Mouse (Mus musculus) left cerebral cortex, postnatal 14 days (tissue): ENCODE measurements around the gene Rnf31. TPM values are rescaled to one million over a fixed set of nuclear protein-coding genes. Genes with fewer than 3 reads are reported as not detected.

Source experiments
- DNase-seq, 2 experiments: peaks; one replicate each; pipeline ENCODE4 v3.0.0; 2021 to 2022; ENCODE audit warnings: low spot score in 2 of 2, mixed read lengths in 1 of 2
- intact Hi-C: fragments of 180-260 bp; cut with DNase I; formaldehyde crosslinking; loops from one replicate; pipeline ENCODE4 v1.15.1; 2025
- long read RNA-seq, 2 experiments: library from polyadenylated mRNA; stranded (forward); transcript quantifications; one replicate each; pipeline ENCODE4 v2.0.0; 2021
- total RNA-seq, 2 experiments: library from RNA; stranded (reverse); gene quantifications; 2 replicates each; pipeline ENCODE4 v1.2.3; 2021

Gene Rnf31
- 10 to 100 TPM; 26.0 to 29.5 TPM for total RNA-seq
- long read RNA-seq, experiment 1, partial matches to known transcripts: 4 of 8 reads
- long read RNA-seq, experiment 1, other reads (novel, unspliced or antisense): 1 of 8 reads
- long read RNA-seq, experiment 2, partial matches to known transcripts: 1 of 6 reads
- long read RNA-seq, experiment 2, other reads (novel, unspliced or antisense): 2 of 6 reads

GRCm38 (mm10) chr14:55591331-55591891, at the start of gene Rnf31:
Rnf31 (plus strand) TSS chr14:55591708.
- peak; percentile 95 for DNase-seq
- intact Hi-C loops: no loop called here

DNA sequence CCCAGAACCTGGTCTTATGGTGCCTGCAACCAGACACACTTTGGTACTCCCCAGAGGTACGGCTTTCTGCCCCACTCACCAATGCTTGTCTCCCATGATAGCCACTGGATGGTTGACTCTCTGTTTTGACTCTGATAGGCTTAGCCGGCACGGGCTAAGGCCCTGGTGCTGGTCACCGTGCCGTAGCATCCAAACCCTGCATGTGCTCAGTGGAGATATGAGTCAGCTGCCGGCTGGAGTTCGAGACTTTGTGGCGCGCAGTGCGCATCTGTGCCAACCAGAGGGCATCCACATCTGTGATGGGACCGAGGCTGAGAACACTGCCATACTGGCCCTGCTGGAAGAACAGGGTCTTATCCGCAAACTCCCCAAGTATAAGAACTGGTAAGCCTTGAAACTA, 49.2 kb upstream of the Rnf31 start:
- intact Hi-C loops: loop anchor here (10.0 kb wide), 1 partner anchor 397 kb away; no protein-coding TSS in a partner anchor
- no peak for DNase-seq

GRCm38 (mm10) chr14:55544334-55544733, 47.2 kb upstream of the Rnf31 start:
- intact Hi-C loops: loop anchor here (10.0 kb wide), 1 partner anchor 400 kb away; no protein-coding TSS in a partner anchor
- peak in 1 of 2 experiments; percentile 12 for DNase-seq

- DNase-seq: no peak
- intact Hi-C loops: no loop called here
These were observed 41.3 kb upstream of the Rnf31 start for GRCm38 (mm10) chr14:55550191-55550590.

- DNase-seq: no peak
- intact Hi-C loops: no loop called here
These were observed 40.2 kb upstream of the Rnf31 start for GRCm38 (mm10) chr14:55551347-55551746.

- DNase-seq: no peak
- intact Hi-C loops: no loop called here
These were observed 39.7 kb upstream of the Rnf31 start for GRCm38 (mm10) chr14:55551794-55552193.

DNA sequence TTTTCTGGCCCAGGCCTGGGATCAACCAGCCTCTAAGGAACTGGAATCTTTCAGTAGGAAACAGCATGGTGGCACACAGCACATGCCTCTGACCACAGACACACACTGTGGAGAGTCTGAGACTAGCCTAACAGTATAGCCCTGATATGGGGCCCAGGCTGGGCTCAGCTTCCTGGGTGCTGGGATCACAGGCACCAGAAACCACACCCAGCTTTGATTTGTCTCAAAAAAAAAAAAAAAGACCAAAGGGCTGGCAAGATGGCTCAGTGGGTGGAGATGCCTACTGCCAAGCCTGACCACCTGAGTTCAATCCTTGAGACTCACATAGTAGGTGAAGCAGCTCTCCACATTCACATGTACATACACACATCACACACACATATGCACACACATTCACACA, 36.9 kb upstream of the Rnf31 start:
- intact Hi-C loops: no loop called here
- no peak for DNase-seq

DNA sequence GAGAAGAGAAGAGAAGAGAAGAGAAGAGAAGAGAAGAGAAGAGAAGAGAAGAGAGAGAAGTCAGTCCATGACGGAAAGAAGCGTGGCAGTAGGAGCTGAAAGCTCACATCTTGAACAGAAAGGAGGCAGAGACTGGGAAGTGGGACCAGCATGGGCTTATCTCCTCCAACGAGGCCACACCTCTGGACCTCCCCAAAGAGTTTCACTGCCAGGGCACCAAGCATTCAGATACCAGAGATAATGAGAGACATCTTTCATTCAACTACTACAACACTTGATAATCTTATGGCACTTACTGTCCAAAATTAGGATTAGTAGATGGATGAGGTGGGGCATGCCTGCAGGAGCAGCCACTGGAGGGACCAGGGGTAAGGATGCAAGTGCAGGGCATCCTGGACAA, 35.7 kb upstream of the Rnf31 start:
- no peak for DNase-seq
- intact Hi-C loops: no loop called here

GRCm38 (mm10) chr14:55557003-55557402, 34.5 kb upstream of the Rnf31 start:
- intact Hi-C loops: loop anchor here (1.0 kb wide), 1 partner anchor 64 kb away; no protein-coding TSS in a partner anchor
- peak; percentile 72 to 73 for DNase-seq

DNA sequence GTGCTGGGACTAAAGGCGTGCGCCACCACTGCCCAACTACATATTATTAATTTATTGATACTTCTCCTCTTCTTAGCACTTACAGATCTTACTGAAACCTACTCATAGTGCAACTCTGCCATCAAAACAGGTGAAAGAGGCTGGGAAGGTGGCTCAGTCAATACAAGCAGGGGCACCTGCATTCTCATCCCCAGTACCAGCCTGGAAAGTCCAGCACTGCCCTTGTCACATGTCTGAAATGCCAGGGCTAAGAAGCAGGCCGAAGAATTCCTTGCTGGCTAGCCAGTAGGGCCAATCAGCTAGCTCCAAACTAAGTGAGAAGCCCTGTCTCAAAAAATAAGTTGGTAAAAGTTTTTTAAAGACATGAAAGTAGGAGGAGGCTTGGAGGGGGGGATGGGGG, 33.9 kb upstream of the Rnf31 start:
- DNase-seq: no peak
- intact Hi-C loops: loop anchor here (1.0 kb wide), 1 partner anchor 64 kb away; no protein-coding TSS in a partner anchor

- intact Hi-C loops: no loop called here
- DNase-seq: no peak
These were observed 32.6 kb upstream of the Rnf31 start for GRCm38 (mm10) chr14:55558740-55559448.

GRCm38 (mm10) chr14:55559799-55560201, 31.7 kb upstream of the Rnf31 start, which contains the start of gene Dcaf11:
Dcaf11 (plus strand) TSS chr14:55560006.
- DNase-seq: peak; percentile 89 to 90
- intact Hi-C loops: no loop called here

- peak; percentile 98 to 100 for DNase-seq
- intact Hi-C loops: no loop called here
These were observed 31.1 kb upstream of the Rnf31 start, which contains the start of gene A730061H03Rik for GRCm38 (mm10) chr14:55560202-55561073. A730061H03Rik (minus strand) TSS chr14:55560406.

GRCm38 (mm10) chr14:55561860-55562259, 29.6 kb upstream of the Rnf31 start:
- intact Hi-C loops: no loop called here
- no peak for DNase-seq

- DNase-seq: no peak
- intact Hi-C loops: no loop called here
These were observed 28.3 kb upstream of the Rnf31 start for GRCm38 (mm10) chr14:55563249-55563648.

DNA sequence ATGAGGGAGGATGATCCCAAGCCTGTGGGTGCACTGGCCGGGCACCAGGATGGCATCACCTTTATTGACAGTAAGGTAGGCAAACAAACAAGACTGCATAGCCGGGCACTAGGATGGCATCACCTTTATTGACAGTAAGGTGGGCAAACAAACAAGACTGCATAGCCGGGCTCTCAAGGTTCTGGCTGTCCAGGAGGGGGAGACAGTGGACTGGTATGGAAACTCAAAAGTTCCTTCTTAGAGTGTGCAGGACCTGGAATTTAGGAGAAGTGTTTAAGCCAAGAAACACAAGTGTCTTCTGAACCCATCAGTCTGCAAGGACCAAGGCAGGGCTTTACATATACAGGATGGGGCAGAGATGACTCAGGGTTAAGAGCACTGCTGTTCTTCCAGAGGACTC, 25.8 kb upstream of the Rnf31 start:
- no peak for DNase-seq
- intact Hi-C loops: no loop called here

- no peak for DNase-seq
- intact Hi-C loops: no loop called here
These were observed 24.0 kb upstream of the Rnf31 start for GRCm38 (mm10) chr14:55567496-55567895.

DNA sequence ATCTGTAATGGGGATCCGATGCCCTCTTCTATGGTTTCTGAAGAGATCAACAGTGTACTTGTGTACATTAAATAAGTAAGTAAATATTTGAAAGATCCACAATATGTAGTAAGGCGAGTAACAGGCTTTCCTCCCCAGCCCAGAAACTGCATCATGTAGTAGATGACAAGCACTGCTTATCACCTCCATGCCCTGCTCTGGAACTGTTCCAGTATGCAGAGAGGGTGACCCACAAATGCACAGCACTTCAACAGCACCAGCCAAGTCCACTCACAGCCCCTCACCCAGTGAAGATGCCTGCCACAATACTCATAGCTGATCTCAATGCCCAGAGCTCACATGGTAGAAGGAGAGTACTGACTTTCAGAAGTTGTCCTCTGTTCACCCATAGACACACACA, 20.9 kb upstream of the Rnf31 start:
- no peak for DNase-seq
- intact Hi-C loops: no loop called here

DNA sequence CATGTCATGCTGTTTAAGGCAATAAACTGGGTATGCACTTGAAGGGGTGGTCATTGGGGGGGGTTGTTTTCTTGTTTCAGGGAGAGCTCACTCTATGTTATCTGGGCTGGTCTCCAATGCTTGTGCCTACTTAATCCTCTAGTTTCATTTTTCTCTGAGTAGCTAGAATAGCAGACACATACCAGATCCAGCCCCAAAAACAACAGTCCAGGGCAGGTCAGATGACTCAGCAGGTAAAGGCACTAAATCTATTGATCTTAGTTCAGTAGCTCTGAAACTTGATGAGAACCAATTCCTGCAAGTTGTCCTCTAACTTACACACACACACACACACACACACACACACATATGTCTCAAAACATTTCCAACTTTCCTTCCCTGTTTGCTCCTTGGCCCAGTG, 19.7 kb upstream of the Rnf31 start:
- no peak for DNase-seq
- intact Hi-C loops: no loop called here

DNA sequence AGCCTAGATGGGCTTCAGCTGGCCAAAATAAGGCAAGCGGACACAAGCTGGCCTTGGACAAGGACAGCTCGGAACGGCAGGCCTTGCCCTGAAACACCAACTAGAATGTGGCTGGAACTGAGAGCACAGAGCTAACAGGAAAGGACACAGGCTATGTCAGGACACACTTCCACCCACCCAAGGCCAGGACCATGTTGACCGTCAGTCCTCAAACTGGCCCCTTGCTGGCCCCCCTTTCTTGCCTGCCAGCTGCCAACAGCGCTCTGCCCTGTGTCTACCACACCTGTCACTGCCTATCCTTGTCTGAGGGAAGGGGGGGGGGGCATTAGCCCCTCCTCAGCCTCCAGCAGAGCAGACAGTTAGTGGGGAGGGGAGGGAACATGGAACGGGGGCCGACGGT, 16.2 kb upstream of the Rnf31 start, which contains the start of gene Fitm1:
Fitm1 (plus strand) TSS at position 316 of the 400 bp plus-strand sequence.
- intact Hi-C loops: no loop called here
- no peak for DNase-seq
